Mouse (Mus musculus): ENCODE results near the gene Dlk2. TPM values are rescaled to one million over a fixed set of nuclear protein-coding genes. Genes with fewer than 3 reads are reported as not detected.

Gene Dlk2
- polyA plus RNA-seq, 1 experiment from 2014 or later = 0.64 TPM

- no peak overlapping the region for H3K9ac ChIP-seq (replicated peaks; ENCODE audit: low read length)
- peaks cover 14% of the 10 kb centered on the region for H3K27me3 ChIP-seq (ENCODE audit: insufficient read depth, low read length)
- no peak overlapping the region for H3K4me2 ChIP-seq (replicated peaks; ENCODE audit: low read depth, low read length)
- peaks cover 49% of the 10 kb centered on the region for H3K36me3 ChIP-seq (ENCODE audit: insufficient read depth, low read length)
- no peaks in the 10 kb centered on the region for H3K9me3 ChIP-seq (ENCODE audit: low read length)
- WGBS = 72% methylated on average over 30 of the region's 30 CpGs
- ATAC-seq (ENCODE audit: low FRiP score, low TSS enrichment) = no peak
- no peak overlapping the region for H3K27ac ChIP-seq (ENCODE audit: low read length)
- H3K4me3 ChIP-seq (ENCODE audit: low read length) = no peak overlapping the region
- H3K4me1 ChIP-seq (ENCODE audit: insufficient read depth, low read length) = peaks cover 7% of the 10 kb centered on the region
Measured at GRCm38 (mm10) chr17:46258279-46259053, 38.8 kb upstream of the Dlk2 start.

GRCm38 (mm10) chr17:46259675-46260074 lies 37.5 kb upstream of the Dlk2 start:
- H3K4me1 ChIP-seq (ENCODE audit: insufficient read depth, low read length) = peaks cover under 1% of the 10 kb centered on the region; the same call in 1 of the 2 replicates

GRCm38 (mm10) chr17:46262201-46262694 lies 35.0 kb upstream of the Dlk2 start:
- no peak overlapping the region for H3K4me3 ChIP-seq (ENCODE audit: low read length)
- no peak for ATAC-seq (ENCODE audit: low FRiP score, low TSS enrichment)
- no peaks in the 10 kb centered on the region for H3K9me3 ChIP-seq (ENCODE audit: low read length)
- H3K36me3 ChIP-seq (ENCODE audit: insufficient read depth, low read length) = peaks cover 58% of the 10 kb centered on the region
- H3K27ac ChIP-seq (ENCODE audit: low read length) = no peak overlapping the region
- H3K27me3 ChIP-seq (ENCODE audit: insufficient read depth, low read length) = no peaks in the 10 kb centered on the region
- WGBS = 93% methylated on average over 5 of the region's 5 CpGs
- H3K4me1 ChIP-seq (ENCODE audit: insufficient read depth, low read length) = peaks cover 6% of the 10 kb centered on the region; the same call in 1 of the 2 replicates
- H3K9ac ChIP-seq (replicated peaks; ENCODE audit: low read length) = no peak overlapping the region
- no peak overlapping the region for H3K4me2 ChIP-seq (replicated peaks; ENCODE audit: low read depth, low read length)

More at GRCm38 (mm10) chr17:46259675-46260074, 37.5 kb upstream of the Dlk2 start:
- H3K9me3 ChIP-seq (ENCODE audit: low read length) = no peaks in the 10 kb centered on the region
- H3K4me3 ChIP-seq (ENCODE audit: low read length) = no peak overlapping the region
- no peak overlapping the region for H3K9ac ChIP-seq (replicated peaks; ENCODE audit: low read length)
- peaks cover 61% of the 10 kb centered on the region for H3K36me3 ChIP-seq (ENCODE audit: insufficient read depth, low read length)
- H3K27ac ChIP-seq (ENCODE audit: low read length) = no peak overlapping the region
- H3K4me2 ChIP-seq (replicated peaks; ENCODE audit: low read depth, low read length) = no peak overlapping the region
- no peak for ATAC-seq (ENCODE audit: low FRiP score, low TSS enrichment)
- 85% methylated on average over 17 of the region's 17 CpGs for WGBS
- peaks cover 7% of the 10 kb centered on the region for H3K27me3 ChIP-seq (ENCODE audit: insufficient read depth, low read length)

- Histone ChIP-seq H3K27ac (ENCODE audit: low read length) (no peak overlapping the region), H3K4me3 (ENCODE audit: low read length) (no peak overlapping the region), H3K4me1 (ENCODE audit: insufficient read depth, low read length) (peaks cover 6% of the 10 kb centered on the region; the same call in 1 of the 2 replicates), H3K9me3 (ENCODE audit: low read length) (no peaks in the 10 kb centered on the region), H3K4me2 (replicated peaks; ENCODE audit: low read depth, low read length) (no peak overlapping the region), H3K9ac (replicated peaks; ENCODE audit: low read length) (no peak overlapping the region), H3K27me3 (ENCODE audit: insufficient read depth, low read length) (no peaks in the 10 kb centered on the region), H3K36me3 (ENCODE audit: insufficient read depth, low read length) (peaks cover 38% of the 10 kb centered on the region)
- no peak for ATAC-seq (ENCODE audit: low FRiP score, low TSS enrichment)
- 78% methylated on average over 12 of the region's 12 CpGs for WGBS
Measured at GRCm38 (mm10) chr17:46265502-46265901, 31.7 kb upstream of the Dlk2 start.

GRCm38 (mm10) chr17:46265918-46266618 lies 31.2 kb upstream of the Dlk2 start:
- H3K9ac ChIP-seq (replicated peaks; ENCODE audit: low read length) = no peak overlapping the region
- ATAC-seq (ENCODE audit: low FRiP score, low TSS enrichment) = peak; percentile 44; the same call in 1 of the 2 replicates
- H3K36me3 ChIP-seq (ENCODE audit: insufficient read depth, low read length) = peaks cover 43% of the 10 kb centered on the region

GRCm38 (mm10) chr17:46266986-46267385 lies 30.2 kb upstream of the Dlk2 start:
- H3K4me1 ChIP-seq (ENCODE audit: insufficient read depth, low read length) = peaks cover 6% of the 10 kb centered on the region; the same call in 1 of the 2 replicates
- H3K9me3 ChIP-seq (ENCODE audit: low read length) = no peaks in the 10 kb centered on the region
- no peak overlapping the region for H3K4me2 ChIP-seq (replicated peaks; ENCODE audit: low read depth, low read length)
- no peak for ATAC-seq (ENCODE audit: low FRiP score, low TSS enrichment)
- 40% methylated on average over 6 of the region's 6 CpGs for WGBS
- peak overlapping the region; percentile 25; the same call in 1 of the 2 replicates for H3K27ac ChIP-seq (ENCODE audit: low read length)
- H3K27me3 ChIP-seq (ENCODE audit: insufficient read depth, low read length) = no peaks in the 10 kb centered on the region
- peaks cover 49% of the 10 kb centered on the region for H3K36me3 ChIP-seq (ENCODE audit: insufficient read depth, low read length)
- no peak overlapping the region for H3K9ac ChIP-seq (replicated peaks; ENCODE audit: low read length)
- no peak overlapping the region for H3K4me3 ChIP-seq (ENCODE audit: low read length)

More at GRCm38 (mm10) chr17:46265918-46266618, 31.2 kb upstream of the Dlk2 start:
- 30% methylated on average over 14 of the region's 14 CpGs for WGBS
- H3K27me3 ChIP-seq (ENCODE audit: insufficient read depth, low read length) = no peaks in the 10 kb centered on the region
- peak overlapping the region; percentile 25; the same call in 1 of the 2 replicates for H3K27ac ChIP-seq (ENCODE audit: low read length)
- peaks cover 6% of the 10 kb centered on the region; the same call in 1 of the 2 replicates for H3K4me1 ChIP-seq (ENCODE audit: insufficient read depth, low read length)
- no peak overlapping the region for H3K4me2 ChIP-seq (replicated peaks; ENCODE audit: low read depth, low read length)
- H3K9me3 ChIP-seq (ENCODE audit: low read length) = no peaks in the 10 kb centered on the region
- no peak overlapping the region for H3K4me3 ChIP-seq (ENCODE audit: low read length)

GRCm38 (mm10) chr17:46267511-46267910 lies 29.7 kb upstream of the Dlk2 start:
- H3K4me1 ChIP-seq (ENCODE audit: insufficient read depth, low read length) = peaks cover 6% of the 10 kb centered on the region; the same call in 1 of the 2 replicates
- H3K9me3 ChIP-seq (ENCODE audit: low read length) = no peaks in the 10 kb centered on the region
- WGBS = 76% methylated on average over 7 of the region's 7 CpGs
- H3K27ac ChIP-seq (ENCODE audit: low read length) = no peak overlapping the region
- peaks cover 44% of the 10 kb centered on the region for H3K36me3 ChIP-seq (ENCODE audit: insufficient read depth, low read length)
- H3K27me3 ChIP-seq (ENCODE audit: insufficient read depth, low read length) = no peaks in the 10 kb centered on the region
- H3K4me2 ChIP-seq (replicated peaks; ENCODE audit: low read depth, low read length) = no peak overlapping the region
- ATAC-seq (ENCODE audit: low FRiP score, low TSS enrichment) = no peak
- no peak overlapping the region for H3K4me3 ChIP-seq (ENCODE audit: low read length)
- no peak overlapping the region for H3K9ac ChIP-seq (replicated peaks; ENCODE audit: low read length)

GRCm38 (mm10) chr17:46268026-46268720 lies 29.0 kb upstream of the Dlk2 start:
- no peak for ATAC-seq (ENCODE audit: low FRiP score, low TSS enrichment)
- no peak overlapping the region for H3K27ac ChIP-seq (ENCODE audit: low read length)
- peaks cover 39% of the 10 kb centered on the region for H3K36me3 ChIP-seq (ENCODE audit: insufficient read depth, low read length)
- peaks cover 6% of the 10 kb centered on the region; the same call in 1 of the 2 replicates for H3K4me1 ChIP-seq (ENCODE audit: insufficient read depth, low read length)
- no peaks in the 10 kb centered on the region for H3K27me3 ChIP-seq (ENCODE audit: insufficient read depth, low read length)
- no peaks in the 10 kb centered on the region for H3K9me3 ChIP-seq (ENCODE audit: low read length)
- 79% methylated on average over 10 of the region's 10 CpGs for WGBS
- H3K4me3 ChIP-seq (ENCODE audit: low read length) = no peak overlapping the region
- no peak overlapping the region for H3K4me2 ChIP-seq (replicated peaks; ENCODE audit: low read depth, low read length)
- H3K9ac ChIP-seq (replicated peaks; ENCODE audit: low read length) = no peak overlapping the region

- peaks cover 29% of the 10 kb centered on the region for H3K36me3 ChIP-seq (ENCODE audit: insufficient read depth, low read length)
- WGBS = 86% methylated on average over 19 of the region's 19 CpGs
- peaks cover 6% of the 10 kb centered on the region; the same call in 1 of the 2 replicates for H3K4me1 ChIP-seq (ENCODE audit: insufficient read depth, low read length)
- H3K9ac ChIP-seq (replicated peaks; ENCODE audit: low read length) = no peak overlapping the region
- H3K27me3 ChIP-seq (ENCODE audit: insufficient read depth, low read length) = no peaks in the 10 kb centered on the region
- H3K4me3 ChIP-seq (ENCODE audit: low read length) = no peak overlapping the region
- no peak overlapping the region for H3K27ac ChIP-seq (ENCODE audit: low read length)
- H3K4me2 ChIP-seq (replicated peaks; ENCODE audit: low read depth, low read length) = no peak overlapping the region
- no peak for ATAC-seq (ENCODE audit: low FRiP score, low TSS enrichment)
- H3K9me3 ChIP-seq (ENCODE audit: low read length) = no peaks in the 10 kb centered on the region
Measured at GRCm38 (mm10) chr17:46269771-46270534, 27.3 kb upstream of the Dlk2 start.
